Mouse (Mus musculus) macrophage (primary cell): ENCODE measurements around the gene Nab2. TPM values are rescaled to one million over a fixed set of nuclear protein-coding genes. Genes with fewer than 3 reads are reported as not detected.
A peak's percentile ranks its signal among the peaks of the same experiment; 100 is the strongest.
"Not testable (repeated sequence)": the region's sequence is repeated elsewhere in the genome, so short reads cannot be mapped to it uniquely, and the experiment has no call there.

Experiments used
- H3K27ac ChIP-seq: fragments of 350-480 bp; formaldehyde crosslinking; 2 replicates; pipeline ENCODE4 v1.9.0; 2021
- H3K36me3 ChIP-seq: fragments of 350-480 bp; formaldehyde crosslinking; 2 replicates; pipeline ENCODE4 v1.9.0; 2021; ENCODE audit errors: inconsistent target
- H3K4me3 ChIP-seq: fragments of 350-480 bp; formaldehyde crosslinking; 2 replicates; pipeline ENCODE4 v1.9.0; 2021; ENCODE audit errors: inconsistent target
- H3K79me2 ChIP-seq: fragments of 350-480 bp; formaldehyde crosslinking; 2 replicates; pipeline ENCODE4 v1.9.0; 2021; ENCODE audit errors: inconsistent target
- WGBS: methylation state at CpG from one replicate; pipeline ENCODE4 v1.1.7; 2026; ENCODE audit warnings: inconsistent platforms; ENCODE audit not compliant: missing documents; 5-methylcytosine and 5-hydroxymethylcytosine counted together
- polyA plus RNA-seq: library from polyadenylated mRNA; stranded (reverse); fragments of 250-400 nt; gene quantifications from 3 replicates; pipeline ENCODE4 v1.2.4, GENCODE M21; 2018; ENCODE audit warnings: inconsistent platforms

Gene Nab2
- polyA plus RNA-seq, 1 experiment from 2014 or later, result 28.7 TPM

GRCm38 (mm10) chr10:127665366-127666181 lies 2.8 kb downstream of the Nab2 start:
- Histone ChIP-seq H3K4me3 (peak overlapping the region; percentile 93), H3K36me3 (peaks cover 14% of the 10 kb centered on the region; the same call in 1 of the 2 replicates), H3K79me2 (peaks cover 36% of the 10 kb centered on the region), H3K27ac (peak overlapping the region; percentile 86)
- WGBS, result 23% methylated on average over 14 of the region's 14 CpGs

- Histone ChIP-seq H3K27ac (peak overlapping the region; percentile 86), H3K79me2 (peaks cover 36% of the 10 kb centered on the region), H3K36me3 (peaks cover 19% of the 10 kb centered on the region), H3K4me3 (peak overlapping the region; percentile 93)
- 85% methylated on average over 13 of the region's 13 CpGs for WGBS
These were observed 3.5 kb downstream of the Nab2 start for GRCm38 (mm10) chr10:127664891-127665290.

GRCm38 (mm10) chr10:127664166-127664565 lies 4.2 kb downstream of the Nab2 start:
- 91% methylated on average over 16 of the region's 16 CpGs for WGBS

GRCm38 (mm10) chr10:127663590-127663989 lies 4.8 kb downstream of the Nab2 start:
- H3K79me2 ChIP-seq, result peaks cover 36% of the 10 kb centered on the region
- H3K36me3 ChIP-seq, result peaks cover 32% of the 10 kb centered on the region
- H3K4me3 ChIP-seq, result no peak overlapping the region
- H3K27ac ChIP-seq, result no peak overlapping the region
- WGBS, result 89% methylated on average over 5 of the region's 5 CpGs

More at GRCm38 (mm10) chr10:127664166-127664565, 4.2 kb downstream of the Nab2 start:
- H3K4me3 ChIP-seq, result no peak overlapping the region
- H3K36me3 ChIP-seq, result peaks cover 26% of the 10 kb centered on the region
- H3K27ac ChIP-seq, result no peak overlapping the region
- H3K79me2 ChIP-seq, result peaks cover 36% of the 10 kb centered on the region

- 84% methylated on average over 19 of the region's 19 CpGs for WGBS
- peaks cover 39% of the 10 kb centered on the region for H3K36me3 ChIP-seq
- no peak overlapping the region for H3K4me3 ChIP-seq
- H3K27ac ChIP-seq, result peak overlapping the region; percentile 65
- peaks cover 36% of the 10 kb centered on the region for H3K79me2 ChIP-seq
These were observed 5.6 kb downstream of the Nab2 start for GRCm38 (mm10) chr10:127662666-127663253.

DNA sequence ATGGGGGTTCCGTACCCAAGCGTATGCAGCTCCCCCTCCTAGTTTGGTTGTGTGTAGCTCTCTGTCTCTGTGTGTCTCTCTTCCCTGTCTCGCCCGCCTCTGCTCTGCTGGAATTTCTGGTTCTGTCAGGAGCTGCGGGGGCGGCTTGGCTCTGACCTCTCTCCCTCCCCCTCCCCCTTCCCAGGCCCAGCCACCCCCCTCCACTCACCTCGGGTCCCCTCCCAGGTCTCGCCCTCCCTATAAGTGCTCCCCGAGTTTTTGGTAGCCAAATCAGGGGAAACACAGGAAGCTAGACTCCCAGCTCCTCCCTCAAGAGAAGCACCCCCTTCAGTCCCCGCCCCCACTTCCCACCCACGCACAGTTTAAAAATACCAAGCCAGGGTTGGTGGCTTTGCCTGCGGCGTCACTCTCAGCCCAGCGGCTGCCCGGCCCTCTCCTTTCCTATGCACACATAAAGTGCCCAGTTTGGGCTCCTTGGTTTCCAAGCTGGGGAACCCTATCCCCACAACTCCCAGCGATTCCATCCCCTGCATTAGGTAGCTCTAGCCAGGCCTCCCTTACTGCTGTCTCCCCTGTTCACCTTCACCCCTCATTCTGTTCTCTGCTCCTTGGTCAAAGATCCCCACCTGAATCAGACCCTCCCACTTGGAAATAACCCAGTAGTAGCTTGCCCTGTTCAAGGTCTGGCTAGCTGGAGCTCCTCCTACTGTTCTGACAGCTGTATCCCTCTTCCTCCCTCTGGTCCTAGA lies 6.3 kb downstream of the Nab2 start:
- Histone ChIP-seq H3K4me3 (no peak overlapping the region), H3K36me3 (peaks cover 45% of the 10 kb centered on the region), H3K27ac (peak overlapping the region; percentile 65), H3K79me2 (peaks cover 36% of the 10 kb centered on the region)
- 23% methylated on average over 14 of the region's 16 CpGs for WGBS

- peak overlapping the region; percentile 65 for H3K27ac ChIP-seq
- 80% methylated on average over 10 of the region's 14 CpGs for WGBS
- peaks cover 36% of the 10 kb centered on the region for H3K79me2 ChIP-seq
- H3K36me3 ChIP-seq, result peaks cover 50% of the 10 kb centered on the region
- no peak overlapping the region for H3K4me3 ChIP-seq
These were observed 7.0 kb downstream of the Nab2 start for GRCm38 (mm10) chr10:127661291-127661914.

GRCm38 (mm10) chr10:127659551-127659950 lies 8.8 kb downstream of the Nab2 start:
- Histone ChIP-seq H3K36me3 (peaks cover 64% of the 10 kb centered on the region), H3K79me2 (peaks cover 19% of the 10 kb centered on the region)
- WGBS, result 77% methylated on average over 1 of the region's 1 CpGs

GRCm38 (mm10) chr10:127658076-127658475 lies 10.3 kb downstream of the Nab2 start:
- Histone ChIP-seq H3K79me2 (peaks cover 8% of the 10 kb centered on the region; the same call in 1 of the 2 replicates), H3K4me3 (no peak overlapping the region), H3K27ac (no peak overlapping the region), H3K36me3 (peaks cover 69% of the 10 kb centered on the region)
- 40% methylated on average over 6 of the region's 6 CpGs for WGBS

More at GRCm38 (mm10) chr10:127659551-127659950, 8.8 kb downstream of the Nab2 start:
- H3K27ac ChIP-seq, result no peak overlapping the region
- no peak overlapping the region for H3K4me3 ChIP-seq

GRCm38 (mm10) chr10:127657617-127658016 lies 10.8 kb downstream of the Nab2 start:
- H3K27ac ChIP-seq, H3K79me2 ChIP-seq, H3K4me3 ChIP-seq: not testable (repeated sequence)
- peaks cover 74% of the 10 kb centered on the region for H3K36me3 ChIP-seq
- 90% methylated on average over 6 of the region's 6 CpGs for WGBS

- Histone ChIP-seq H3K4me3 (no peak overlapping the region), H3K79me2 (peaks cover 26% of the 10 kb centered on the region; the same call in 1 of the 2 replicates), H3K27ac (no peak overlapping the region), H3K36me3 (peaks cover 93% of the 10 kb centered on the region)
- 43% methylated on average over 16 of the region's 16 CpGs for WGBS
These were observed 13.3 kb downstream of the Nab2 start for GRCm38 (mm10) chr10:127654970-127655579.

DNA sequence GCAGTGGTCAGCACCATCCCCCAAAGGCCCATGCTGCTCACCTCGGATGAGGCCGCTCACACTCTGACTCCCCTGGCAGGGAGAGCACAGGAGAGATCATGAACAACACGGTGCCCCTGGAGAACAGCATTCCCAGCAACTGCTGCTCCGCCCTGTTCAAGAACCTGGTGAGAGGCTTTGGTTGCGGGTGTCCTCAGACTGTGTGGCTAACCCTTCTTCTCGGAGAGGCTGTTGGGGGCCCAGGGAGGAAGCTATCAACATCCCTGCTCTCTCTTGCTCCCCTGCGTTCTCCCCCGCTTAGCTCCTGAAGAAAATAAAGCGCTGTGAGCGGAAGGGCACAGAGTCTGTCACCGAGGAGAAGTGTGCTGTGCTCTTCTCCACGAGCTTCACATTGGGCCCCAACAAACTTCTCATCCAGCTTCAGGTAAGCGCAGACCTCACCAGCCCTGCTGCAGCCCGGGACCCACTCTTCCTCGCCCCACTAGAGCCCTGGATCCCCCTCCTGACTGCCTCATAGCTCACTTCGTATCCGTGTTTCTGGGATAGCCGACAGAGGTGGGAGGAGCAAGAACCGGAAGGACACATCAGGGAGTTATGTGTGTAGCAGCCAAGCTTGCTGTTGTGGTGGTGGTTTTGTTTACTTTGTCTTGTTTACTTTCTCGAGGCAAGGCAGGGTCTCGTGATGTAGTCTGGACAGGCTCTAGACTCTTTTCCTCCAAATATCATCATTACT lies 15.3 kb downstream of the Nab2 start:
- no peak overlapping the region for H3K4me3 ChIP-seq
- peaks cover 34% of the 10 kb centered on the region; the same call in 1 of the 2 replicates for H3K79me2 ChIP-seq
- peaks cover 84% of the 10 kb centered on the region for H3K36me3 ChIP-seq
- no peak overlapping the region for H3K27ac ChIP-seq
- 95% methylated on average over 21 of the region's 21 CpGs for WGBS

- 92% methylated on average over 2 of the region's 2 CpGs for WGBS
- Histone ChIP-seq H3K27ac (no peak overlapping the region), H3K36me3 (peaks cover 37% of the 10 kb centered on the region)
These were observed 22.6 kb downstream of the Nab2 start for GRCm38 (mm10) chr10:127645791-127646190.

More at GRCm38 (mm10) chr10:127645791-127646190, 22.6 kb downstream of the Nab2 start:
- peaks cover 65% of the 10 kb centered on the region for H3K79me2 ChIP-seq
- H3K4me3 ChIP-seq, result no peak overlapping the region
